Mouse (Mus musculus) liver, postnatal 0 days (tissue): ENCODE results near the gene Olfr96. TPM values are rescaled to one million over a fixed set of nuclear protein-coding genes. Genes with fewer than 3 reads are reported as not detected.

ENCODE experiments used
- ATAC-seq: fragments of 200-750 bp; cut with Nextera tagmentation; 2 replicates; pipeline ENCODE4 v1.8.0; 2017; ENCODE audit warnings: mild to moderate bottlenecking, moderate library complexity
- DNase-seq: peaks from one replicate; pipeline ENCODE4 v3.0.0-alpha.2; 2016
- H3K27ac ChIP-seq: fragments of 300-500 bp; sonication (generic); 2 replicates; pipeline ENCODE4 v1.5.1; 2014; ENCODE audit warnings: antibody characterized with exemption, moderate library complexity, mild to moderate bottlenecking, low read depth
- H3K27me3 ChIP-seq: fragments of 300-500 bp; sonication (generic); 2 replicates; pipeline ENCODE4 v1.6.1; 2014; ENCODE audit warnings: low read length, control low read depth, mixed read lengths; ENCODE audit not compliant: insufficient read depth
- H3K36me3 ChIP-seq: fragments of 300-500 bp; sonication (generic); replicated peaks from 2 replicates; pipeline ENCODE4 v1.6.1; 2014; ENCODE audit warnings: mild to moderate bottlenecking, control low read depth, low read length, moderate library complexity, mixed read lengths; ENCODE audit not compliant: insufficient read depth
- H3K4me1 ChIP-seq: fragments of 300-500 bp; sonication (generic); 2 replicates; pipeline ENCODE4 v1.6.1; 2014; ENCODE audit warnings: antibody characterized with exemption, mild to moderate bottlenecking, control low read depth; ENCODE audit not compliant: insufficient read depth
- H3K4me2 ChIP-seq: fragments of 300-500 bp; sonication (generic); 2 replicates; pipeline ENCODE4 v1.6.1; 2014; ENCODE audit warnings: low read depth, mild to moderate bottlenecking, low read length, moderate library complexity, mixed read lengths
- H3K4me3 ChIP-seq: fragments of 300-500 bp; sonication (generic); 2 replicates; pipeline ENCODE4 v1.5.1; 2014; ENCODE audit warnings: low read depth, low read length
- H3K9ac ChIP-seq: fragments of 300-500 bp; sonication (generic); replicated peaks from 2 replicates; pipeline ENCODE4 v1.6.1; 2014; ENCODE audit warnings: mild to moderate bottlenecking, moderate library complexity
- H3K9me3 ChIP-seq: fragments of 300-500 bp; sonication (generic); 2 replicates; pipeline ENCODE4 v1.6.1; 2016; ENCODE audit warnings: mild to moderate bottlenecking, control low read depth, low read length, mixed read lengths
- CTCF ChIP-seq: sonication (generic); IDR thresholded peaks from 2 replicates; pipeline ENCODE4 v1.5.1; 2016; ENCODE audit warnings: antibody characterized with exemption, low read depth
- EP300 ChIP-seq: IDR thresholded peaks from 2 replicates; pipeline ENCODE4 v1.6.1; 2016; ENCODE audit warnings: antibody characterized with exemption, low read depth, mild to moderate bottlenecking
- WGBS: fragments of 180-500 bp; shearing (Covaris S2); extraction: QIAGEN DNeasy Blood & Tissue Kit; methylation state at CpG from one replicate; pipeline ENCODE4 v1.1.7; 2014; ENCODE audit not compliant: insufficient replicate concordance; 5-methylcytosine and 5-hydroxymethylcytosine counted together
- polyA plus RNA-seq: library from polyadenylated mRNA; unstranded; fragments of >200 nt; fragmentation: Nextera tagmentation; extraction: Ambion mirVana; gene quantifications from 2 replicates; pipeline ENCODE4 v1.2.1, GENCODE M21; 2015

Olfr96 gene
- polyA plus RNA-seq, 1 experiment from 2014 or later: not detected

DNA sequence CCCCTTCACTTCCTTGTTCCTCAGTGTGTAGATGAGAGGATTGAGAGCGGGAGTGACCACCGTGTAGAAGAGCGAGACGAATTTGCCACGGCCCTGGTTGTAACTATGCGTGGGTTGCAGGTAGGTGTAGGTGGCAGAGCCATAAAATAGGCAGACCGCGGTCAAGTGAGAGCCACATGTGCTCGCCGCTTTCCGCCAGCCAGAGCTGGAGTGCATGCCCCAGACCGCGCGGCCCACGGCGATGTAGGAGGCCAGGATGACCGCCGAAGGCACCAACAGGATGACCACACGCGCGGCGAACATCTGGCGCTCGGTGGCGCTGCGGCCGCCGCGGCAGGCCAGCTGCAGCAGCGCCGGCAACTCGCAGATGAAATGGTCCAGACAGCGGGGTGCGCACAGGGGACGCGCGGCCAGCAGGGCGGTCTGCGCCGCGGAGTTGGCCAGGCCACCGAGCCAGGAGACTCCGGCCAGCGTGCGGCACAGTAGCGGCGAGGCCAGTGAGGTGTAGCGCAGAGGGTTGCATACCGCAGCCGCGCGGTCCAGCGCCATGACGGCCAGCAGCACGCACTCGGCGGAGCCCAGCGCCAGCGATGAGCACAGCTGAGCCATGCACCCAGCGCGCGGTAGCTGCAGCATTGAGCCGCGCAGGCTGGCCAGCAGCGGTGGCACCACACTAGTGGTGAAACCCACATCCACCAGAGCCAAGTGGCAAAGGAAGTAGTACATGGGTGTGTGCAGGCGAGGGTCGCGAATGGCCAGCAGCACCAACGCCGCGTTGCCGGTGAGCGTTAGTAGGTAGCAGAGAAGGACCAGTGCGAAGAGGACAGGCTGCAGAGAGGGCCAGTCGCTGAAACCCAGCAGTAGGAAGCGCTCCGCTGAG, 22.9 kb upstream of the Olfr96 start:
- no peaks in the 10 kb centered on the region for H3K4me1 ChIP-seq
- no peaks in the 10 kb centered on the region for H3K9me3 ChIP-seq
- H3K4me3 ChIP-seq: peak overlapping the region; percentile 31
- peaks cover 36% of the 10 kb centered on the region for H3K27me3 ChIP-seq
- no peaks in the 10 kb centered on the region for H3K36me3 ChIP-seq
- DNase-seq (peak; percentile 15), ATAC-seq (no peak)
- 3% methylated on average over 75 of the region's 77 CpGs for WGBS
- no peak overlapping the region for H3K9ac ChIP-seq
- H3K4me2 ChIP-seq: peak overlapping the region; percentile 58
- H3K27ac ChIP-seq: no peak overlapping the region
- no peak for TF ChIP-seq EP300
- no peak for TF ChIP-seq CTCF

DNA sequence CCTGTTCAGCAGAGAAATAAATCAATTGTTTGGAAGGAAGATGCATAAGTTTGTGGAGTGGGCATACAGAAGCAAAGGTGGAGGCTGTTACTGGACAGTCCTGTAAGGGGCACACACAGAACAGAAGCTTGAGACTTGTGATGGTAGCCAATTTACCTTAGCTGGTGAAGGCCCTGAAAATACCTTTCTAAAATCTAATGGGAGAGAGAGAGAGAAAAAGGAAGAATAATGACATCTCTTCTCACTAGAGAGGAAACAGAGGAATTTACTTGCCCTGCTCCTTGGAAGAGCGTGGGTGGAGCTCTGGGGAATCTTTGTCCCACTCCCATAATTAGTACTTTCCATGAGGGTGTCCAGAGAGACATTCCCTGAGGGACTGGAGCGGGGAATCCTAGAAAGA, 19.1 kb upstream of the Olfr96 start, which contains the start of gene Olfr94:
Olfr94 (minus strand) TSS at position 101 of the 400 bp plus-strand sequence.
- Histone ChIP-seq H3K4me3 (no peak within 1 kb of the TSS), H3K9ac (no peak within 1 kb of the TSS), H3K4me2 (no peak within 1 kb of the TSS), H3K36me3 (no peaks in the 10 kb centered on the region), H3K27ac (no peak within 1 kb of the TSS), H3K4me1 (no peaks in the 10 kb centered on the region), H3K27me3 (peaks cover 27% of the 10 kb centered on the region), H3K9me3 (no peaks in the 10 kb centered on the region)
- 74% methylated on average over 2 of the region's 2 CpGs for WGBS
- DNase-seq: no peak
- TF ChIP-seq EP300: no peak
- no peak for TF ChIP-seq CTCF
- ATAC-seq: no peak

DNA sequence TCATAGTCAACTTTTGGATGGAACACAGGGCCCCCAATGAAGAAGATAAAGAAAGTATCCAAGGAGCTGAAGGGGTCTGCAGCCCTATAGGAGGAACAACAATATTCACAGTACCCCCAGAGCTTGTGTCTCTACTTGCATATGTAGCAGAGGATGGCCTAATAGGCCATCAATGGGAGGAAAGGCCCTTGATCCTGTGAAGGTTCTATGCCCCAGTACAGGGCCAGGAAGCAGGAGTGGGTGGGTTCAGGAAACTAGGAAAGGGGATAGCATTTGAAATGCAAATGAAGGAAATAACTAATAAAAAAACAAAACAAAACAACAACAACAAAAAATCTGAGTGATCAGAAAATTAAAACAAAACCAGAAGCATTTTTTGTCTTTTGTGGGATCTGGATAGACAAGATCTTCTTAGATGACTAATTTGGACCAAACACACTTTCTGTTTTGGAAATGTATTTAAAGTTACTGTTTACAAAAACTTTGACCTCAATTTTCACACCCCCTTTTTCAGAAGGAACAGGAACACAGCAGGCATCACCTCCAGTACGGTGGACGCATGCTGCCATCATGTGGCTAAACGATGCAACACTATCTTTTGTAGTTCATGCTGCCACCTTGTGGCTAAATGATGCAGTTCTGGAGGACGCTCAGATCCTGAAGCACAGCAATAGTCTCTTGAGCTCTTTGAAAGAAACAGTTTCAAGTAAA, 16.6 kb upstream of the Olfr96 start:
- ATAC-seq (peak; percentile 66), DNase-seq (peak; percentile 75)
- Histone ChIP-seq H3K9me3 (no peaks in the 10 kb centered on the region), H3K9ac (no peak overlapping the region), H3K4me3 (no peak overlapping the region), H3K4me1 (no peaks in the 10 kb centered on the region), H3K27ac (no peak overlapping the region), H3K36me3 (no peaks in the 10 kb centered on the region), H3K4me2 (no peak overlapping the region), H3K27me3 (peaks cover 4% of the 10 kb centered on the region; the same call in 1 of the 2 replicates)
- 2% methylated on average over 4 of the region's 4 CpGs for WGBS
- no peak for TF ChIP-seq EP300
- peak; percentile 99 for TF ChIP-seq CTCF

- DNase-seq (no peak), ATAC-seq (no peak)
- no peak overlapping the region for H3K27ac ChIP-seq
- no peak overlapping the region for H3K4me2 ChIP-seq
- TF ChIP-seq CTCF (no peak), EP300 (no peak)
- no peak overlapping the region for H3K9ac ChIP-seq
- no peak overlapping the region for H3K4me3 ChIP-seq
- no peaks in the 10 kb centered on the region for H3K9me3 ChIP-seq
- 27% methylated on average over 3 of the region's 3 CpGs for WGBS
- H3K36me3 ChIP-seq: no peaks in the 10 kb centered on the region
- no peaks in the 10 kb centered on the region for H3K4me1 ChIP-seq
- H3K27me3 ChIP-seq: no peaks in the 10 kb centered on the region
These were observed 16.1 kb upstream of the Olfr96 start for GRCm38 (mm10) chr17:37203917-37204236.

DNA sequence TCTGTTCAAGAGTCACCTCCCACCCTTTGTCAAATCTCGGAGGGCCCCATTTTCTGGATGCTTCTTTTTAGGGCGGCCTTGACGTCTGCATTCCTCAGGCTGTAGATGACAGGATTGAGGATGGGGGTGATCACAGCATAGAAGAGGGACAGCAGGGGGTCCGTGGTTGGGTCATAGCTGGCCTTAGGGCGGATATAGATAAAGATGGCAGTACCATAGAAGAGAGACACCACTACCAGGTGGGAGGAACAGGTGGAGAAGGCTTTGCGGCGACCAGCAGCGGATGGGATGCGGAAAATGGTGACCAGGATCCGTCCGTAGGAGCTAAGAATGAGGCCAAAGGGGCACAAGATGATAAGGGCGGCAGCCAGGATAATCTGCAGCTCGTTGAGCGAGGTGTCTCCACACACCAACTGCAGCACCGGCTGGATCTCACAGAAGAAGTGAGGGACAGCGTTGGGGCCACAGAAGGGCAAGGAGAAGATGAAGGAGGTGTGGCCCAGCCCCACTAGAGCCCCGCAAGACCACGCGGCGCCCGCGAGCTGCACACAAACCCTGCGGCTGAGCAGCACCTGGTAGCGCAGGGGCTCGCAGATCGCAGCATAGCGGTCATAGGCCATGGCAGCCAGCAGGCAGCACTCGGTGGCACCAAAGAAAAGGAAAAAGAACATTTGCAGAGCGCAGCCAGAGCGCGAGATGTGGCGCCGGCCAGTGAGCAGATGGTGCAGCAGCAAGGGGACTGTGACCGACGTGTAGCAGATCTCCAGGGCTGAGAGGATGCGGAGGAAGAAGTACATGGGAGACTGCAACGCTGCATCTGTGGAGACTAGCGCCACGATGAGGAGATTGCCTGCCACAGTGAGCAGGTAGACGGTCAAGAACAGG, 8.8 kb upstream of the Olfr96 start:
- DNase-seq: no peak
- Histone ChIP-seq H3K4me2 (no peak overlapping the region), H3K27me3 (peaks cover 11% of the 10 kb centered on the region), H3K36me3 (no peaks in the 10 kb centered on the region), H3K9me3 (no peaks in the 10 kb centered on the region), H3K4me3 (no peak overlapping the region), H3K4me1 (no peaks in the 10 kb centered on the region), H3K9ac (no peak overlapping the region), H3K27ac (no peak overlapping the region)
- ATAC-seq: no peak
- TF ChIP-seq EP300 (no peak), CTCF (no peak)
- 18% methylated on average over 40 of the region's 40 CpGs for WGBS
